Mouse (Mus musculus) small intestine, adult 2 months (tissue): ENCODE results near the gene Eif2b4.

ENCODE experiments used
- CTCF ChIP-seq: fragments of 200-500 bp; IDR thresholded peaks from 2 replicates; pipeline ENCODE4 v1.5.1; 2012; ENCODE audit warnings: low read depth, mild to moderate bottlenecking, control low read depth, inconsistent platforms, low read length, moderate library complexity, mixed read lengths; ENCODE audit not compliant: insufficient replicate concordance, insufficient read length; ENCODE audit errors: extremely low read depth
- POLR2A ChIP-seq: fragments of 200-500 bp; IDR thresholded peaks from 2 replicates; pipeline ENCODE4 v1.6.1; 2012; ENCODE audit warnings: low read depth, mild to moderate bottlenecking, control low read depth, inconsistent platforms, low read length, moderate library complexity

GRCm38 (mm10) chr5:31196207-31196606 lies 3.0 kb upstream of the Eif2b4 start:
- TF ChIP-seq POLR2A = no peak
- no peak for TF ChIP-seq CTCF
